Mouse (Mus musculus) kidney, embryonic 15.5 days (tissue): ENCODE data around the gene H2afb2. TPM values are rescaled to one million over a fixed set of nuclear protein-coding genes. Genes with fewer than 3 reads are reported as not detected.

Experiments used
- ATAC-seq: fragments of 200-750 bp; cut with Nextera tagmentation; replicated peaks from 2 replicates; pipeline ENCODE4 v1.8.0; 2017; ENCODE audit warnings: moderate TSS enrichment; ENCODE audit not compliant: low FRiP score
- H3K27ac ChIP-seq: fragments of 300-500 bp; sonication (generic); 2 replicates; pipeline ENCODE4 v1.5.1; 2015; ENCODE audit warnings: mild to moderate bottlenecking, inconsistent platforms
- H3K27me3 ChIP-seq: fragments of 300-500 bp; sonication (generic); 2 replicates; pipeline ENCODE4 v1.6.1; 2015; ENCODE audit warnings: inconsistent platforms
- H3K36me3 ChIP-seq: fragments of 300-500 bp; sonication (generic); 2 replicates; pipeline ENCODE4 v1.6.1; 2015; ENCODE audit warnings: inconsistent platforms
- H3K4me1 ChIP-seq: fragments of 300-500 bp; sonication (generic); 2 replicates; pipeline ENCODE4 v1.6.1; 2015; ENCODE audit warnings: inconsistent platforms
- H3K4me2 ChIP-seq: fragments of 300-500 bp; sonication (generic); 2 replicates; pipeline ENCODE4 v1.6.1; 2015; ENCODE audit warnings: moderate library complexity, mild to moderate bottlenecking, inconsistent platforms
- H3K4me3 ChIP-seq: fragments of 300-500 bp; sonication (generic); replicated peaks from 2 replicates; pipeline ENCODE4 v1.5.1; 2015; ENCODE audit warnings: mild to moderate bottlenecking, inconsistent platforms
- H3K9ac ChIP-seq: fragments of 300-500 bp; sonication (generic); 2 replicates; pipeline ENCODE4 v1.6.1; 2015; ENCODE audit warnings: mild to moderate bottlenecking, inconsistent platforms
- H3K9me3 ChIP-seq: fragments of 300-500 bp; sonication (generic); replicated peaks from 2 replicates; pipeline ENCODE4 v1.6.1; 2016; ENCODE audit warnings: inconsistent platforms
- WGBS: fragments of 180-500 bp; shearing (Covaris S2); methylation state at CpG from one replicate; pipeline ENCODE4 v1.1.7; 2015; ENCODE audit warnings: mixed read lengths; 5-methylcytosine and 5-hydroxymethylcytosine counted together
- polyA plus RNA-seq: library from polyadenylated mRNA; unstranded; fragments of >200 nt; fragmentation: Nextera tagmentation; extraction: Ambion mirVana; gene quantifications from 2 replicates; pipeline ENCODE4 v1.2.1, GENCODE M21; 2015

The H2afb2 gene
- not detected in 2 replicates for polyA plus RNA-seq

DNA sequence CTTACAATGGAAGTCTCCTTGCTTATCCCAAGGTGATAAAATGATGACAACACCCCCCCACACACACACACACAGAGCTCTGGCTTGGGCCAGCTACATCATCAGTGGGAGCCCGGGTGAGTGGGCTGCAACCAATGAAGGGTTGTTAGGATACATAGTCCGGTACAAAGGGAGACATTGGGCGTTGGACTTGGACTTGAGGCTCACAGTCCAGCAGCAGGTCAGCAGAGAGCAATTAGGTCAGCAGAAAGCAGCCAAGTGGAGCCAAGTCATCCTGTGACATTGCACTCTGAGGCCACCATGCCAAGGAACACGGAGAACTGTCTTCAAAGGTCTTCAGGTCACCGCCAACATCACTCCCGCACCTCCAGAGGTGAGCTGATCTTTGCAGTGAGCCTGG, at the start of gene H2afb2:
Gene H2afb2, plus strand, starts transcription at position 301 of the 400 bp plus-strand sequence.
- WGBS, result 96% methylated on average over 6 of the region's 6 CpGs

More for the DNA sequence above, at the start of gene H2afb2:
- Histone ChIP-seq H3K27ac (no peak within 1 kb of the TSS), H3K9me3 (no peaks in the 10 kb centered on the region), H3K36me3 (no peaks in the 10 kb centered on the region), H3K27me3 (no peaks in the 10 kb centered on the region), H3K4me2 (no peak within 1 kb of the TSS), H3K4me1 (no peaks in the 10 kb centered on the region), H3K4me3 (no peak within 1 kb of the TSS), H3K9ac (no peak within 1 kb of the TSS)
- no peak for ATAC-seq

Other genes with a start within 250 kb of the H2afb2 start
- not detected in 2 replicates for gene Cpxcr1, start 232.2 kb upstream of the H2afb2 start, polyA plus RNA-seq